Mouse (Mus musculus) bone marrow, adult 2 months (tissue): ENCODE data around the gene Ppp1r13b.

Experiments used
- CTCF ChIP-seq: fragments of 200-500 bp; IDR thresholded peaks from 2 replicates; pipeline ENCODE4 v1.5.1; 2011; ENCODE audit warnings: low read length, control low read depth; ENCODE audit not compliant: control insufficient read depth, insufficient read depth
- POLR2A ChIP-seq: fragments of 200-500 bp; IDR thresholded peaks from 2 replicates; pipeline ENCODE4 v1.6.1; 2011; ENCODE audit warnings: low read depth, mild to moderate bottlenecking, control low read depth, low read length, borderline replicate concordance; ENCODE audit not compliant: control insufficient read depth

DNA sequence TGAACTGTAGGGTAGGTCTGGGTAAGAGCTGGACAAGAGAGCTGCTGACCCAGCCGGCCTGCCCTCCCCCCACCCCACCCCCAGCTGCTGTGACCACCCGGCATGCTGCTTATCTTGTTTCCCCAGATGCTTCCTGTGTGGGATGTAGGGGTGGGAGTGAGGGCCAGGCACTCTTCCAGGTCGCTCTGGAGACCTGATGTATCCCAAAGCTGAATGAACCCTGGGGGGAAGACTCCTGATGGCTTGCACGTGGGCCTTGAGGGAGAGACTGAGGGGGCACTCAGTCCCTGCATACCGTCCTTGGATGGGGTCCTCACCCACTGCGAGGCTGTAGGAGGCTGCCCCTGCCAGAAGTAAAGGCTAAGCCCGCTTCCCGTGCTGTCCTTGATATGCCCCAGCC is 37.2 kb upstream of the Ppp1r13b start:
- no peak for TF ChIP-seq CTCF
- TF ChIP-seq POLR2A, result no peak
